Mouse (Mus musculus) R1 (cell line): Measurements from ENCODE around the gene Polr2e.

ENCODE experiments used
- DNase-seq: peaks from one replicate; pipeline ENCODE4 v3.0.0-alpha.2; 2018; ENCODE audit warnings: low read depth, low spot score

Polr2e gene

GRCm38 (mm10) chr10:80039559-80039979 is at the start of gene Polr2e:
TSS of gene Polr2e (minus strand) at chr10:80039795.
- DNase-seq, result peak; percentile 98

- DNase-seq, result no peak
Observed at GRCm38 (mm10) chr10:80089146-80089545, 49.6 kb upstream of the Polr2e start.

DNA sequence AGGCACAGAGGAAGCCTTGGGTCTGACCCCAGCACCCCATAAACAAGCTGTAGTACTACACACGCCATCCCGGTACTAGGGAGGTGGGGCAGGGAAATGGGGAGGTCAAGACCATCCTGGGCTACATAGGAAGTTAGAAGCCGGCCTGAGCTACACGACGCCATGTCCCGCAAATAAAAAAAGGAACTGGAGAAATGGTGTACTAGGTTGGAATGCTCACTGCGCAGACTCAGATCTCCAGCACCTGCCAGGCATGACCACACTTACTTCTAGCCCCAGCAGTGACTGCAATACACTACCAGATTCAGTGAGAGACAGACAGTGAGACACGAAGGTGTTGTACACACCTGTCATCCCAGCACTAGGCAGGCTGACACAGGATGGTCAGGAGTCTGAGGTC is 47.9 kb upstream of the Polr2e start:
- no peak for DNase-seq

- DNase-seq, result no peak
Observed at GRCm38 (mm10) chr10:80086847-80087246, 47.3 kb upstream of the Polr2e start.

- DNase-seq, result no peak
Observed at GRCm38 (mm10) chr10:80084817-80085487, 45.4 kb upstream of the Polr2e start.

- no peak for DNase-seq
Observed at GRCm38 (mm10) chr10:80081075-80081474, 41.5 kb upstream of the Polr2e start.

GRCm38 (mm10) chr10:80080396-80081070 is 40.9 kb upstream of the Polr2e start:
- no peak for DNase-seq

GRCm38 (mm10) chr10:80078366-80078765 is 38.8 kb upstream of the Polr2e start:
- no peak for DNase-seq

DNA sequence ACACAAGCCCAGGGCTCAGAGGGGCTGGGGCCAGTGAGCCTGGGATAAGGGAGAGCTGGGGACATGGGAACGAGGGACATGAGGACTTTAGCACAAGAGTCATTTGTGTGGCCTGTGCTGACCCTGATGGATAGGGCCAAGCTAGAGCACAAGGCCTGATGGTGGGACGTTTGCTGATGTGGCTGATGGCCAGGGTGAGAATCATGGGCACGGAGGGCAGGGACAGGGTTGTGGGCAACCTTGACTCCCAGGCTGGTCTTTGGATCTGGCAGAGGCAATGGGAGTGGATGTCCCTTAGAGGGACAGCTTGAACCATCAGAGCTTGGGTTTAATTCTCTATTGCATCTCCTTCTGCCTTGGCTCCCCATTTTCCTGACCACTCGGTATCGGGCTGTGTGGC is 37.7 kb upstream of the Polr2e start:
- DNase-seq, result no peak

GRCm38 (mm10) chr10:80076386-80076785 is 36.8 kb upstream of the Polr2e start:
- no peak for DNase-seq

- DNase-seq, result no peak
Observed at GRCm38 (mm10) chr10:80075924-80076323, 36.3 kb upstream of the Polr2e start.

GRCm38 (mm10) chr10:80074813-80075601 is 35.4 kb upstream of the Polr2e start:
- DNase-seq, result peak; percentile 80

DNA sequence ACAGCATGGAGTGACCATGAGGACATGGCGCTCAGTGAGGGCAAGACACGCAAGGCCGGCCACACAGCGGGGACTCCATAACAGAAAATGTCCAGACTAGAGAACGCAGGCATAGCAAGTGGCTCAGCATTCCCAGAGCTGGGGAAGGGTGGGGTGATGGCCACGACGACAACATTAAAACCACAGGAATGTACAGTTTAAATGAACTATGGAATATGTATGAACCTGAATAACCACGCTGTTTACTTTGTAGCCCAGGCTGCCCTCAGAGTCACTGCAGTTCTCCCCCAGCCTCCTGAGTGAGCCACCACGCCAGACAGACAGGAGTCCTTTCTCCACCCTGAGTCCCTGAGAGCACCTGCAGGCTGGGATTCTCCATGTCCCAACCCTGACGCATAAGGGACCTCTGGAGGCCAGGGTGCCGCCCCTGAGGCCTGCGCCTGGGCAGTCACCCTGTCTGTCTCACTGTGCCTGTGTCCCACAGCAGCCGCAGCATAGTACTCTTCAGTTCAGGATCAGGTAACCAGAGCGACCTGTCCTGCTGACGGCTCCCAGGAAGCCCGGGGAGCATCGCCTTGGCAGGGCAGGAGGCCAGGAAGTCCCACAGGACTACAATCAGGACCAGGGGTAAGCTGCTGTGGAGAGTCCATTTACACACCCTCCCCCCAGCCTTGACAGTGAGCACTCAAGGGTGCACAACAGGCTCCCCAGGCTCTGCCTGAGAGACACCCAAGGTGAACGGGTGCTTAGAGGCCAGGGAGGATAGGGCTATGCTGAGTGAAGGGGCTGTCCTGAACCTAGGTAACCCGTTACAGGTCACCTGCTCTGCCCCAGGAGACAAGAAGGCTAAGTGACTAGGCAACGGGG is 33.3 kb upstream of the Polr2e start:
- DNase-seq, result no peak

DNA sequence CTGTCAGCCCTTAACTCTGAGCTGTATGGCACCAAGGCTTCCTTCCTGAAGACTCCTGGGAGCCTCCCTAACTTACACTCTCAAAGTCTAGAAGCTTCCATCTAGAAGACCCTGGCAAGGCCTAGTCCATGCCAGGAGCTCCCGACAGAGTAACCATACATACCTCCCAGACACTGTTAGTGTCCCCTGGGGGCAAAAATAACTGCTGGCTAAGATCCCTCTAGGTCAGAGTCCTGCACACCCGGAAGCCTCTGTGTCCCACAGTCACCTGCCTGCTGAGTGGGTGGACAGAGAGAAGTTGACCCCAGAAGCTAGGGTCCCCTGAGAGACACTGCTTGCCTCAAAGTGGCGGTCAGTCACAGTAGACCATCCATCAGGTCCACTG is 31.9 kb upstream of the Polr2e start:
- no peak for DNase-seq

DNA sequence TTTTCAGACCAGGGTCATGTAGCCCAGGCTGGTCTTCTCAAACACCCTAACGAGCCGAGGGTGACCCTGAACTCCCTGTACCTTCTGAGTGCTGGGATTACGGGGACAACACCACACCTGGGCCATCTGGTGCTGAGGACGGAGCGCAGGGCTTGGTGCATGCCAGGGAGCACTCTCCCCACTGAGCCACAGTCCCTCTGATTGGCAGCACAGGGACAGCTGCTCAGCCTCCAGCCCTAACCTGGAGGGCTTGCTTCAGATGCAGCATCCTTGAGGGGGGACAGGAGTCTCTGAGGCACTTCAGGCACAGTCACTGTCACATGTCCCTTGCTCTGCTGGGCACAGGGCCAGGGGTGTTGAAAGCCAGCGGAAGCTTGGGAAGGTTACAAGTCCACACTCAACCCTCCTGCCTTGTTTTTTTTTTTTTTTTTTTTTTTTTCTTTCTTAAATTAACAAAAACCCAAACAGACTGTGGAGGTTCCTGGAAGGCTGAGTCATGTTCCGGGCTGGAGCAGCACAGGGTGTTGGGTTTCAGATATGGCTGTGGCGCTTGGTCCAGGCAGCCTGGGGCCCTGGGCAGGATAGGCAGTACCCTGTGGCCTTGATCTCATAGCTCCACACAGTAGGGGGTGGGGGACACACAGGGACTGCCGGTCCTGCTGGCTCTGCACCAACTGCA is 31.4 kb upstream of the Polr2e start:
- no peak for DNase-seq

GRCm38 (mm10) chr10:80069948-80070450 is 30.4 kb upstream of the Polr2e start:
- no peak for DNase-seq

- DNase-seq, result no peak
Observed at GRCm38 (mm10) chr10:80069251-80069650, 29.7 kb upstream of the Polr2e start.

DNA sequence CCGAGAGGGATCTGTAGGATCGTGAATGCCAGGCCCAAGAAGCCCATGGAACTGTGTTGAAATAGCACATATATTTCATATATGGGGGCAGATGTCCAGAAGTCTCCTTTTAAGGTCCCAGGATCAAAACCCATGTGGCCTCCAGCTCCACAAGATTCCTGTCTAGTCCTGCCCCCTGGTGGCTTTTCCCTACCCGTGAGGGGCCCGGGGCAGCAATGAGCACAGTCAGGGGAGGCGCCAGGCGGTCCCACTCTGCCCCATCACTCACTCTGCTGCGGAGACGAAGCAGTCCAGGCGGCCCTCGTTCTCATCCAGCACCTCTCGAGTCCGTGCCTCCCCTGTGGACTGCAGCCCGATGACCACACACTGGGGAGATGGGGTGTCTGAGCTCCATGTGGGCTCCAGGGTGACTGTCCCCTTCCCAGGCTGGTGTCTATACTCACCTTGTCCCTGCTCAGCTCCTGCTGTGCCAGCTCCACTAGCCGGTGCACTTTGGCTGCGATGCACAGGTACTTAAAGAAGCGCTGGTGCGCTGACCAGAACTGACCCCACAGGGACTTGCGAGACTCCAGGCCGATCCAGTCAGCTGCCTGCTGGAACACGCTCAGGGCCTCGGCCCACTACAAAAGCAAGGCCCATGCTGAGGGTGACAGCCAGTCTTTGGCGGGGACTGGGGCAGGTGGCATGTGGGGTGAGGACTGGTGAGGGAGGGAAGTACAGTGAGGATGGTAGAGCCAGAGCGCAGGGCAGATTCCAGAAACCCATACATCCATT is 24.5 kb upstream of the Polr2e start:
- DNase-seq, result peak; percentile 55

- no peak for DNase-seq
Observed at GRCm38 (mm10) chr10:80063104-80063503, 23.5 kb upstream of the Polr2e start.
